Mouse (Mus musculus) bone marrow macrophage, adult 2 months (primary cell): ENCODE results near the gene Stat1.

Experiments
- CTCF ChIP-seq: IDR thresholded peaks from 2 replicates; pipeline ENCODE4 v1.5.1; 2012; ENCODE audit warnings: low read depth, mild to moderate bottlenecking, low read length, moderate library complexity
- POLR2A ChIP-seq: IDR thresholded peaks from 2 replicates; pipeline ENCODE4 v1.6.1; 2012; ENCODE audit warnings: mild to moderate bottlenecking, low read depth, low read length, borderline replicate concordance

GRCm38 (mm10) chr1:52098618-52099232 lies 20.5 kb upstream of the Stat1 start:
- TF ChIP-seq CTCF: no peak
- no peak for TF ChIP-seq POLR2A
